ENCODE assay signal across 19 mouse cellular contexts in the genomic region with DNA sequence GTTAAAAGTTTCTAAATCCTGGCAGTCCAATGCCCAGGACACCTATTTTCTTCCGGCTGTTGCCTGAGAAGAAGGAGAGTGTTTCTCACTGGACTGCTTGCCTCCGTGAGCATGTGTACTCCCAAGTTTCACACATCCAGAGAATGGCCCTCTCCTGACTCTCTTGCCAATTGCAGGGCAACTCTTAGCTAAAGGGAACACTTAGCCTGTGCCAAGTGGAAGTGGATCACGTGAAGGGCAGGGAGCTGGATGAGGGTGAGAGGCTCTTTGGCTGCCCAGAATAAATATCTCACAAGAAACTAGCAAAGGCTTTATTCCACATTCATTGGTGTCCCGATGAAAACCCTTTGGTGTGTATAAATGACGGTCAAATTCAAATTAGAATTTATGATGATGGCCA.
DNase-seq lines count a peak whose midpoint lies in the region; ATAC-seq and TF ChIP-seq lines count a peak whose summit lies in the region.
"Had no signal": no experiment of that assay in that cellular context is flagged by ENCODE, and none has a peak within 500 bp of the region (broad histone marks: within the 10 kb centered on the region; RNA-seq: fewer than 3 reads in every experiment).

No protein-coding gene starts in this region.

- no peaks in the 10 kb centered on the region for H3K27me3 ChIP-seq in lung, embryonic 16.5 days (ENCODE audit: control insufficient read depth, insufficient read depth, low read depth, low read length)
- no peaks in the 10 kb centered on the region for H3K27me3 ChIP-seq in cerebellum, adult 2 months (ENCODE audit: control insufficient read depth, insufficient read depth, low read length)
- H3K27me3 ChIP-seq: embryonic facial prominence, embryonic 13.5 days; forebrain, embryonic 13.5 days; heart, embryonic 12.5 days; hindbrain, embryonic 13.5 days had no signal

- H3K9me3 ChIP-seq in lung, embryonic 16.5 days (ENCODE audit: control insufficient read depth, low read length) = no peaks in the 10 kb centered on the region
- H3K9me3 ChIP-seq: embryonic facial prominence, embryonic 13.5 days; forebrain, embryonic 13.5 days; heart, embryonic 12.5 days; hindbrain, embryonic 13.5 days had no signal

- H3K27ac ChIP-seq in lung, embryonic 16.5 days (ENCODE audit: low read length) = no peak overlapping the region
- H3K27ac ChIP-seq in cerebellum, adult 2 months (ENCODE audit: insufficient read depth, low read length) = no peak overlapping the region
- H3K27ac ChIP-seq: embryonic facial prominence, embryonic 13.5 days; forebrain, embryonic 13.5 days; heart, adult 2 months; hindbrain, embryonic 13.5 days; hindbrain, postnatal 0 days had no signal

- H3K4me3 ChIP-seq in lung, embryonic 16.5 days (ENCODE audit: low read length) = no peak overlapping the region
- no peak overlapping the region for H3K4me3 ChIP-seq in cerebellum, adult 2 months (replicated peaks; ENCODE audit: insufficient read depth, low read depth, low read length)
- H3K4me3 ChIP-seq: embryonic facial prominence, embryonic 13.5 days; forebrain, embryonic 13.5 days; heart, adult 2 months; heart, embryonic 12.5 days; hindbrain, embryonic 13.5 days had no signal

- no peaks in the 10 kb centered on the region for H3K4me1 ChIP-seq in lung, embryonic 16.5 days (replicated peaks; ENCODE audit: control insufficient read depth, insufficient read depth, low read length)
- H3K4me1 ChIP-seq in cerebellum, adult 2 months (ENCODE audit: control insufficient read depth, insufficient read depth, low read length) = no peaks in the 10 kb centered on the region
- H3K4me1 ChIP-seq: embryonic facial prominence, embryonic 13.5 days; forebrain, embryonic 13.5 days had no signal

- peak; percentile 35 for DNase-seq in heart, adult 8-10 months (ENCODE audit: low spot score)
- no peak for DNase-seq in heart, postnatal 14 days
- DNase-seq in lung, adult 18-20 months = peak; percentile 49 to 63
- peak; percentile 59 for DNase-seq in lung, postnatal 25 days (ENCODE audit: low spot score)
- DNase-seq in left cerebral cortex, postnatal 36 days (ENCODE audit: low spot score in 2 of 2) = no peak
- no peak for DNase-seq in cerebellum, adult 2 months
- DNase-seq: adrenal gland, adult 8-10 months; cerebellum, adult 11-12 months; cerebellum, adult 9-11 months; cerebellum, postnatal 36 days; forebrain, postnatal 0 days had no signal

- no peak for TF ChIP-seq POLR2A in cerebellum, adult 2 months (IDR thresholded peaks at IDR 0.05; ENCODE audit: borderline replicate concordance, insufficient read depth, low read length)

- H3K9ac ChIP-seq in lung, embryonic 16.5 days (ENCODE audit: low read length) = no peak overlapping the region
- H3K9ac ChIP-seq: embryonic facial prominence, embryonic 13.5 days; forebrain, embryonic 13.5 days; forebrain, postnatal 0 days; heart, embryonic 12.5 days; hindbrain, embryonic 13.5 days had no signal

- intact Hi-C loops in heart, postnatal 14 days (cut with DNase I) = no loop called here
- intact Hi-C loops in left cerebral cortex, postnatal 36 days (cut with DNase I) = no loop called here

- ATAC-seq in lung, embryonic 16.5 days (ENCODE audit: low read depth) = peak; percentile 67; the same call in 1 of the 2 replicates
- no peak for ATAC-seq in megakaryocyte, adult 5-6 weeks (ENCODE audit: poor library complexity, severe bottlenecking)
- ATAC-seq: forebrain, embryonic 13.5 days; forebrain, postnatal 0 days; hindbrain, postnatal 0 days had no signal

- WGBS in lung, embryonic 16.5 days = 60% methylated on average over 5 of the region's 5 CpGs
- WGBS in cerebellum, adult 2 months = 65% methylated on average over 5 of the region's 5 CpGs

- no peaks in the 10 kb centered on the region for H3K36me3 ChIP-seq in lung, embryonic 16.5 days (ENCODE audit: control insufficient read depth, insufficient read depth, low read length)
- H3K36me3 ChIP-seq: embryonic facial prominence, embryonic 13.5 days; heart, embryonic 12.5 days; hindbrain, embryonic 13.5 days had no signal

- TF ChIP-seq CTCF in cerebellum, adult 2 months (IDR thresholded peaks at IDR 0.05; ENCODE audit: borderline replicate concordance, insufficient read depth, low read depth, low read length) = no peak

- no peak overlapping the region for H3K4me2 ChIP-seq in lung, embryonic 16.5 days (ENCODE audit: low read depth, low read length)
- H3K4me2 ChIP-seq: embryonic facial prominence, embryonic 13.5 days; forebrain, embryonic 13.5 days; heart, embryonic 12.5 days; hindbrain, embryonic 13.5 days had no signal

Comparison
In these comparisons a context has a peak if more than half of its experiments do, and no peak if none do; other contexts are left out.
1. DNase-seq: peak in heart, adult 8-10 months (single experiment), lung, adult 18-20 months (2 of 2) and lung, postnatal 25 days (single experiment); none in heart, postnatal 14 days (0 of 2), left cerebral cortex, postnatal 36 days (0 of 2) and cerebellum, adult 2 months (0 of 2).